Mouse (Mus musculus): ENCODE results near the gene Tmem82.

DNA sequence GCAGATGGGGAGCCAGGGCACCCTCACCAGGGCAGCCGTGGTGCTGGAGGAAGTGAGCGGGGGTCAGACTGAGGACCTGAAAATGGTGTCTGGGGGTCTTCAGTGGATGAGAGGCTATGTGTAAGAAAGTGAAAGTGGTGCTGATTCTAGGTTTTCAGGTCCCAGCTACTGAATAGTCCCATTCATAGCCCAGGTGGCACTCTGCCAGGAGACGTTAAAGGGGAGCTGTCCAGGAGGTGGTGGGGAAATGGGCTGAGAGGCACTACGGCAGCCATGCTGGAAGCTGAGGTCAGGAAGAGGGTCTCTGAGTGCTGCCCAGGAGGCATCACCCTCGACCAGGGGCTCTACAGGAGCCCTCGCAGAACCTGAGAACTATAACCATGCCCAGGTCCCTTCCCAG, 30.8 kb upstream of the Tmem82 start:
- TF ChIP-seq POLR2A (IDR thresholded peaks at IDR 0.05; ENCODE audit: low read depth, low read length) (no peak), CTCF (conservative IDR thresholded peaks at IDR 0.05; ENCODE audit: insufficient read depth, insufficient read length, low read depth, low read length) (no peak)

Measured in kidney, adult 2 months (tissue).